Mouse (Mus musculus) kidney, adult 2 months (tissue): ENCODE results near the gene Plau.

ENCODE experiments used
- CTCF ChIP-seq: fragments of 200-500 bp; conservative IDR thresholded peaks from 2 replicates; pipeline ENCODE4 v1.5.1; 2011; ENCODE audit warnings: low read depth, mild to moderate bottlenecking, control low read depth, low read length, moderate library complexity, mixed read lengths; ENCODE audit not compliant: insufficient read depth, insufficient read length
- POLR2A ChIP-seq: fragments of 200-500 bp; IDR thresholded peaks from one replicate; pipeline ENCODE4 v1.6.1; 2011; ENCODE audit warnings: low read depth, low read length, control low read depth

DNA sequence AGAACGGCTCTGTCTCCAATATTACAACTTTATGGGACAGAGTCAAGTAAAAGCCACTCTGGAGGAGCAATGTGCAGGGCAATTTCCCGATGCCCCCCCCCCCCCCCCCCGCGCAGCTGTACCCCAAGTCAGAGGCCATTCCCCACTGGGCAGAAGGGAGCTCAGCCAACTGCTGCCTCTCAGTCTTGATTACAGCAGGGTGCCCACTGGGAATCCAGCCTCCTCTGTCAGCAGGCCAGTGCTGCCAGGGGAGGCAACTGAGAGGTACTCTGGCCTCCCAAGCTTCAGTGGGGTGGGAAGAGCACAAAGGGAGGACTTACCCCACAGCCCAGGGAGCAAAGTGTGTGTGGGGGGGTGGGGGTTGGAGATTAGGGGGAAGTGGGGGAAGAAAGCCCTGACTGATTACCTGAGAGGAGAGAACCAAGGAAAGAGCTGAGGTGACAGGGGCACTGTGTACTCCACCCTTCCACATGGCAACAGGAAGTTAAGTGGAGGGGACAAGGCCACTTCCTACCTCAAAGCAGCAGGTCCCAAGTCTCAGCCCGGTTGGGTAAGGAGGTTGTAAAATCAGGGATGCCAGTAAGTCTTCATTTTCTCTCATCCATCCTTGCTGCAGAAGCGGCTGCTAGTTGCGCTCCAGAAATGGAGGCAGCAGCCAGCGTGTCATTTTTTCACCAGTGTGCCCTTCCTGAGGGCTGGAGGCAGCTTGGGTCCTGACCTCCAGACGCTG lies 40.9 kb upstream of the Plau start:
- no peak for TF ChIP-seq CTCF
- no peak for TF ChIP-seq POLR2A
